24 mouse cellular contexts compared by ENCODE assay signal in the genomic region with DNA sequence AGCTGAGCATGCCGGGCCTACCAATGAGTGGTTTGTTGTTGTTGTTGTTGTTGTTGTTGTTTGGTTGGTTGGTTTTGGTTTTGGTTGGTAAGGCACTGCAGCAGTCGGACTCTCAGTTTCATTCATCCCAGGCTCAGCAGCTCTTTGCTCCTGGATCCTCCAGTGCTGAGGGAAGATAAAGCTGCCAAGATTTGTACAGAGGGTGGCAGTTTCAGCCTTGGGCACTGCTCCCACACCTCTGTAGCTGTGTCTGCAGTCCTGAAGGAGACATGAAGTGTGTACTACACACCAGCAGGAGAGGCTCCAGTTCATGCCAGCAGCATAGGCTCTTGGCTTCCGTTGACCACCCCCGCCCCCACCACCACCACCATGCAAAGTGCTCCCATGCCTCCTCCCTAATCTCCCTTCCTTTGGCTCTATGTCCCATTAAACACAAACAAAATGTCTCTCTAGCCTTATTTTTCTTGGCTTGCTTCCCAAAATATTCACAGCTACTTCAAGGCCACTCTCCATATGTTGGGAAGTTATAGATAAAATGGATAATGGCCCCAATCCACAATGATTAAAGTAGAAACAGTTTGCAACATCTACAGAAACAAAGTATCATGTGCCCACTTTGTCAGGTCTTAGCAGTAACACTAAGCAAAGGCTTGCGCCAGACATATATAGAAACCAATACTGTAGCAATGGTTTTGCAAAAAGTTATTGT. TPM values are rescaled to one million over a fixed set of nuclear protein-coding genes. Genes with fewer than 3 reads are reported as not detected.
A peak's percentile ranks its signal among the peaks of the same experiment; 100 is the strongest.
DNase-seq lines count a peak whose midpoint lies in the region; ATAC-seq lines count a peak whose summit lies in the region.
"Had no signal": no experiment of that assay in that cellular context is flagged by ENCODE, and none has a peak within 500 bp of the region (broad histone marks: within the 10 kb centered on the region; RNA-seq: fewer than 3 reads in every experiment).

No protein-coding gene starts in this region.

- peak overlapping the region; percentile 7; the same call in 1 of the 2 replicates for H3K27ac ChIP-seq in heart, embryonic 10.5 days
- H3K27ac ChIP-seq in kidney, embryonic 16.5 days (ENCODE audit: low read length): peak overlapping the region; percentile 46; the same call in 1 of the 2 replicates
- no peak overlapping the region for H3K27ac ChIP-seq in midbrain, embryonic 11.5 days (ENCODE audit: low read depth, low read length)
- no peak overlapping the region for H3K27ac ChIP-seq in midbrain, embryonic 14.5 days (replicated peaks; ENCODE audit: low read depth, low read length)
- H3K27ac ChIP-seq: embryonic facial prominence, embryonic 10.5 days; forebrain, embryonic 15.5 days; hindbrain, postnatal 0 days; limb, embryonic 10.5 days; liver, embryonic 15.5 days; macrophage; neural tube, embryonic 15.5 days had no signal

- no peak overlapping the region for H3K4me3 ChIP-seq in heart, embryonic 10.5 days
- H3K4me3 ChIP-seq in kidney, embryonic 16.5 days (ENCODE audit: low read length): no peak overlapping the region
- no peak overlapping the region for H3K4me3 ChIP-seq in midbrain, embryonic 11.5 days (ENCODE audit: low read depth, low read length)
- no peak overlapping the region for H3K4me3 ChIP-seq in midbrain, embryonic 14.5 days (replicated peaks; ENCODE audit: low read depth, low read length)
- H3K4me3 ChIP-seq: embryonic facial prominence, embryonic 10.5 days; forebrain, embryonic 15.5 days; limb, embryonic 10.5 days; liver, embryonic 15.5 days; neural tube, embryonic 15.5 days had no signal

- no peak for DNase-seq in heart, embryonic 10.5 days (ENCODE audit: low spot score)
- no peak for DNase-seq in heart, adult 8-10 months (ENCODE audit: low spot score)
- no peak for DNase-seq in kidney, postnatal 10 days
- DNase-seq in midbrain, embryonic 11.5 days (ENCODE audit: low spot score, missing footprints): peak; percentile 77
- DNase-seq in midbrain, embryonic 14.5 days: no peak
- peak; percentile 58 for DNase-seq in adipocyte (ENCODE audit: low spot score)
- DNase-seq: cerebellum, adult 11-12 months; cerebellum, postnatal 10 days; heart, postnatal 14 days; kidney, adult 11 months; kidney, postnatal 14 days; liver; retina, postnatal 1 day; right cerebral cortex, postnatal 25 days; spleen, adult 18-20 months; thymus, postnatal 25 days had no signal

- H3K27me3 ChIP-seq in heart, embryonic 10.5 days (ENCODE audit: insufficient read depth, poor library complexity, severe bottlenecking): peaks cover 5% of the 10 kb centered on the region; the same call in 1 of the 2 replicates
- H3K27me3 ChIP-seq in kidney, embryonic 16.5 days (ENCODE audit: insufficient read depth, low read length): no peaks in the 10 kb centered on the region
- H3K27me3 ChIP-seq in midbrain, embryonic 11.5 days (ENCODE audit: control insufficient read depth, insufficient read depth, low read length): no peaks in the 10 kb centered on the region
- no peaks in the 10 kb centered on the region for H3K27me3 ChIP-seq in midbrain, embryonic 14.5 days (ENCODE audit: control insufficient read depth, insufficient read depth, low read length)
- H3K27me3 ChIP-seq: forebrain, embryonic 15.5 days had no signal

- no peak for ATAC-seq in kidney, embryonic 16.5 days (ENCODE audit: low FRiP score, low TSS enrichment)
- ATAC-seq in midbrain, embryonic 11.5 days (ENCODE audit: low FRiP score): no peak
- no peak for ATAC-seq in midbrain, embryonic 14.5 days (ENCODE audit: low FRiP score, low TSS enrichment)
- ATAC-seq: forebrain, embryonic 15.5 days; hindbrain, postnatal 0 days had no signal

- H3K36me3 ChIP-seq in heart, embryonic 10.5 days: peaks cover 8% of the 10 kb centered on the region; the same call in 1 of the 2 replicates
- peaks cover 4% of the 10 kb centered on the region; the same call in 1 of the 2 replicates for H3K36me3 ChIP-seq in kidney, embryonic 16.5 days (ENCODE audit: insufficient read depth, low read length)
- no peaks in the 10 kb centered on the region for H3K36me3 ChIP-seq in midbrain, embryonic 11.5 days (ENCODE audit: control insufficient read depth, insufficient read depth, low read length)
- peaks cover 9% of the 10 kb centered on the region for H3K36me3 ChIP-seq in midbrain, embryonic 14.5 days (ENCODE audit: control insufficient read depth, insufficient read depth, low read length)
- H3K36me3 ChIP-seq: liver, embryonic 15.5 days had no signal

- peaks cover 37% of the 10 kb centered on the region for H3K4me1 ChIP-seq in heart, embryonic 10.5 days
- peaks cover 35% of the 10 kb centered on the region for H3K4me1 ChIP-seq in kidney, embryonic 16.5 days (ENCODE audit: insufficient read depth, low read length)
- H3K4me1 ChIP-seq in midbrain, embryonic 11.5 days (ENCODE audit: control insufficient read depth, insufficient read depth, low read length): peaks cover 16% of the 10 kb centered on the region
- H3K4me1 ChIP-seq in midbrain, embryonic 14.5 days (ENCODE audit: control insufficient read depth, insufficient read depth, low read length): peaks cover 12% of the 10 kb centered on the region

- no peak overlapping the region for H3K4me2 ChIP-seq in kidney, embryonic 16.5 days (replicated peaks; ENCODE audit: low read depth, low read length)
- no peak overlapping the region for H3K4me2 ChIP-seq in midbrain, embryonic 11.5 days
- no peak overlapping the region for H3K4me2 ChIP-seq in midbrain, embryonic 14.5 days (ENCODE audit: low read length)
- H3K4me2 ChIP-seq: forebrain, embryonic 15.5 days; liver, embryonic 15.5 days; neural tube, embryonic 15.5 days had no signal

- no peak overlapping the region for H3K9ac ChIP-seq in kidney, embryonic 16.5 days (replicated peaks; ENCODE audit: low read length)
- no peak overlapping the region for H3K9ac ChIP-seq in midbrain, embryonic 11.5 days (ENCODE audit: low read length)
- no peak overlapping the region for H3K9ac ChIP-seq in midbrain, embryonic 14.5 days (replicated peaks; ENCODE audit: low read length)
- H3K9ac ChIP-seq: forebrain, embryonic 15.5 days; liver, embryonic 15.5 days; neural tube, embryonic 15.5 days had no signal

- WGBS in heart, embryonic 10.5 days: 86% methylated on average over 5 of the region's 5 CpGs
- 69% methylated on average over 5 of the region's 5 CpGs for WGBS in kidney, embryonic 16.5 days
- 90% methylated on average over 5 of the region's 5 CpGs for WGBS in midbrain, embryonic 11.5 days
- 89% methylated on average over 5 of the region's 5 CpGs for WGBS in midbrain, embryonic 14.5 days

- no peaks in the 10 kb centered on the region for H3K9me3 ChIP-seq in heart, embryonic 10.5 days
- no peaks in the 10 kb centered on the region for H3K9me3 ChIP-seq in kidney, embryonic 16.5 days (ENCODE audit: low read length)
- H3K9me3 ChIP-seq in midbrain, embryonic 11.5 days (ENCODE audit: control insufficient read depth, low read length): no peaks in the 10 kb centered on the region
- H3K9me3 ChIP-seq in midbrain, embryonic 14.5 days (ENCODE audit: control insufficient read depth, low read length): no peaks in the 10 kb centered on the region
- H3K9me3 ChIP-seq: embryonic facial prominence, embryonic 10.5 days; forebrain, embryonic 15.5 days; limb, embryonic 10.5 days; liver, embryonic 15.5 days; neural tube, embryonic 15.5 days had no signal

RNA-seq across cellular contexts. Expression of a gene that starts 2.2 kb away (rescaled TPM):
- polyA plus RNA-seq in heart, embryonic 10.5 days (2016; fragmentation: Nextera tagmentation; extraction: Ambion mirVana): 13.0 and 16.7 TPM in 2 replicates
- total RNA-seq in heart, adult 8-10 months (2022): 1 to 10 TPM; 6.3 to 8.6 (median 7.0) TPM
- polyA plus RNA-seq in kidney, embryonic 16.5 days (2015; fragmentation: Nextera tagmentation; extraction: Ambion mirVana): 7.9 TPM in 2 replicates
- 7.7 and 8.3 TPM in 2 replicates for polyA plus RNA-seq in midbrain, embryonic 11.5 days (2014; fragmentation: Nextera tagmentation; extraction: Ambion mirVana)
- 10.0 and 12.9 TPM in 2 replicates for polyA plus RNA-seq in midbrain, embryonic 14.5 days (2014; fragmentation: Nextera tagmentation; extraction: Ambion mirVana)

Comparison
In these comparisons a context has a peak if more than half of its experiments do, and no peak if none do; other contexts are left out.
1. DNase-seq: peak in midbrain, embryonic 11.5 days (single experiment) and adipocyte (single experiment); none in heart, embryonic 10.5 days (single experiment), heart, adult 8-10 months (single experiment), kidney, postnatal 10 days (single experiment) and midbrain, embryonic 14.5 days (single experiment).
2. H3K27ac ChIP-seq: peak in heart, embryonic 10.5 days (single experiment) and kidney, embryonic 16.5 days (single experiment); none in midbrain, embryonic 11.5 days (single experiment) and midbrain, embryonic 14.5 days (single experiment).